Mouse (Mus musculus): Measurements from ENCODE around the gene Gpr6.
A peak's percentile ranks its signal among the peaks of the same experiment; 100 is the strongest.

Gpr6 gene

GRCm38 (mm10) chr10:41072116-41072515, at the start of gene Gpr6:
Gene Gpr6, minus strand, starts transcription at chr10:41072285.
- no peak for DNase-seq (ENCODE audit: low spot score)

- no peak for DNase-seq (ENCODE audit: low spot score)
These were observed 28.0 kb upstream of the Gpr6 start for GRCm38 (mm10) chr10:41100060-41100459.

- DNase-seq (ENCODE audit: low spot score), result no peak
These were observed 26.1 kb upstream of the Gpr6 start for GRCm38 (mm10) chr10:41098137-41098536.

GRCm38 (mm10) chr10:41088852-41089251, 16.8 kb upstream of the Gpr6 start:
- DNase-seq (ENCODE audit: low spot score), result no peak

GRCm38 (mm10) chr10:41071696-41072095, 389 bp downstream of the Gpr6 start:
- DNase-seq (ENCODE audit: low spot score), result peak; percentile 34

GRCm38 (mm10) chr10:41070693-41071651, 1.1 kb downstream of the Gpr6 start:
- DNase-seq (ENCODE audit: low spot score), result no peak

- no peak for DNase-seq (ENCODE audit: low spot score)
These were observed 11.7 kb downstream of the Gpr6 start for GRCm38 (mm10) chr10:41060250-41060831.

- no peak for DNase-seq (ENCODE audit: low spot score)
These were observed 16.5 kb downstream of the Gpr6 start for GRCm38 (mm10) chr10:41055581-41055980.

GRCm38 (mm10) chr10:41054005-41054404, 18.1 kb downstream of the Gpr6 start:
- no peak for DNase-seq (ENCODE audit: low spot score)

GRCm38 (mm10) chr10:41042272-41042671, 29.8 kb downstream of the Gpr6 start:
- DNase-seq (ENCODE audit: low spot score), result no peak

- no peak for DNase-seq (ENCODE audit: low spot score)
These were observed 30.6 kb downstream of the Gpr6 start for GRCm38 (mm10) chr10:41041478-41041877.

GRCm38 (mm10) chr10:41040530-41041085, 31.5 kb downstream of the Gpr6 start:
- DNase-seq (ENCODE audit: low spot score), result no peak

- no peak for DNase-seq (ENCODE audit: low spot score)
These were observed 33.6 kb downstream of the Gpr6 start for GRCm38 (mm10) chr10:41038476-41038875.

GRCm38 (mm10) chr10:41037722-41038121, 34.4 kb downstream of the Gpr6 start:
- DNase-seq (ENCODE audit: low spot score), result no peak

GRCm38 (mm10) chr10:41032811-41033210, 39.3 kb downstream of the Gpr6 start:
- no peak for DNase-seq (ENCODE audit: low spot score)

- DNase-seq (ENCODE audit: low spot score), result peak; percentile 52
These were observed 47.2 kb downstream of the Gpr6 start for GRCm38 (mm10) chr10:41024860-41025259.

- DNase-seq (ENCODE audit: low spot score), result no peak
These were observed 47.7 kb downstream of the Gpr6 start for GRCm38 (mm10) chr10:41024406-41024805.

- DNase-seq (ENCODE audit: low spot score), result no peak
These were observed 49.9 kb downstream of the Gpr6 start for GRCm38 (mm10) chr10:41022226-41022625.
